Mouse (Mus musculus) gastrocnemius, postnatal 25 days (tissue): ENCODE data around the gene Kif5a. TPM values are rescaled to one million over a fixed set of nuclear protein-coding genes. Genes with fewer than 3 reads are reported as not detected.

Experiments used
- DNase-seq: peaks from one replicate; pipeline ENCODE4 v3.0.0; 2022
- total RNA-seq, 2 experiments: library from RNA; stranded (reverse); gene quantifications; 1 replicate in 1 of 2; 2 replicates in 1 of 2; pipeline ENCODE4 v1.2.3; 2021

Kif5a gene
- total RNA-seq, 2 experiments from 2014 or later: 0.18 to 0.62 TPM

DNA sequence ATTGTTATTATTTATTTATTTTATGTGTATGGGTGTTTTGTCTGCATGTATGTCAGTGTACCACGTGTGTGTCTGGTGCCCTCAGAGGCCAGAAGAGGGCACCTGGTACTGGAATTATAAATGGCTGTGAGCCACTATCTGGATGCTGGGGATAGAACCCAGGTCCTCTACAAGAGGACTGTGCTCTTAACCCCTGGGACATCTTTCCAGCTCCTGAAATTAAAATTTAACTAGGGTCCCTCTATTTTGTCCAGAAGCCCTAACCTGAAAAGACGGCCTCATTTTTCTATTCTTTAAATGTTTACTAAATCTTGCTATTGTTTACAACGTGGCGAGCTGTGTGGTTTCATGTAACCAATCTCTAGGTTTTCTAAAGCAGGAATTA lies 2.6 kb upstream of the Kif5a start:
- no peak for DNase-seq

DNA sequence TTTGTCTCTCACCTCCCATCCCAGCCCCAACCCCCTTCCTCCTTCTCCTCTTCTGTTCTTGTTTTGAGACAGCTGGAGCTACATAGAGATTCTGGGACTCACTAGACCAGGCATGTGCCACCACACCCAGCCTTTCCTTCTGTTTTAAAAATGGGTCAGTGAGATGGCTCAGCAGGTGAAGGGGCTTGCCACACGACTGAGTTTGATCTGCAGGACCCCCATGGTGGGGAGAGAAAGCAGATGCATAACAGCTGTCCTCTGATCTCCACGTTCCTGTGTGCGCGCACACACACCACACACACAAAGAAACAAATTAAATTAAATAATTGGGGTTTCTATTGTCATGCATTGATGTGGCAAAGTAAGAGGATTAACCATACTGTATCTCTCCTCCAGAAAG lies 1.8 kb upstream of the Kif5a start:
- no peak for DNase-seq

GRCm38 (mm10) chr10:127264336-127264735 lies 1.2 kb upstream of the Kif5a start:
- no peak for DNase-seq

- DNase-seq: no peak
These were observed 483 bp upstream of the Kif5a start for GRCm38 (mm10) chr10:127263631-127264030.

DNA sequence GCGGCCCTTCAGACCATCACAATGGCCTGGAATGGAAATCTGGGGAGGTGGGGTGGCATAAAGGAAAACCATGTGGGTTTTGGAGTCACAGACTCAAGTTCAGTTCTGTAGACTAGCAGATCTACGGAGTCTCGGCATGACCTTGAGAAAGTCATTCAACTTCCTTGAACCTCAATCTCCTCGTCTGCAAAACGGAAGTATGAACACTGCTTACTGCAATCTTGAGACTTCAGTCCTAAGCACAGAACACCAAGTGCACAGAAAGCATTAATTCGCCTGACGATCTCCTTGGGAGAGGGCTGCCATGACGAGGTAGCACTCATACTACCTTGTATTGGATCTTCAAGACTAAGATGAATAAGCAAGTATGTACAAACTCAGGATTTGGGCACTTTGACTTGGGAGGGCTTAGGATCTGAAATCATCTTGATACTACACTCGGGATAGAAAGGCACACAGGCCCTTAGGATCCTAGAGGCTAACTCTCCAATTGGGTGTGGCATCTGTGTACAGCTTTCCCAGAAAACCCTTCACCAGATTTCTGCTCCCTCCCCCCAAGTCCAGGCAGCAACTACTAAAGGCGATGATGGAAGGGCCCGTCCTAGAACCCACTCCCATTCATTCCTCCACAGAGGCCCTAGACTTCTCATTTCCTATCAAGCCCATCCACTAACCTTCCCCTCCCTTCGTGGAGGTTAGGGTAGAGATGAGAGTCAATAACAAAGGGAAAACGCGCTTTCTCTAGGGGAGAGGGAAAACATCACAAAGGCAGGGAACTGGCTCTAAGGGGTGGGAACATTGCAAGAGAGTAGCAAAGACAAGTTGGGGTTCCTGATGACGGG lies 1.2 kb downstream of the Kif5a start:
- no peak for DNase-seq

GRCm38 (mm10) chr10:127258489-127258888 lies 4.7 kb downstream of the Kif5a start:
- no peak for DNase-seq

DNA sequence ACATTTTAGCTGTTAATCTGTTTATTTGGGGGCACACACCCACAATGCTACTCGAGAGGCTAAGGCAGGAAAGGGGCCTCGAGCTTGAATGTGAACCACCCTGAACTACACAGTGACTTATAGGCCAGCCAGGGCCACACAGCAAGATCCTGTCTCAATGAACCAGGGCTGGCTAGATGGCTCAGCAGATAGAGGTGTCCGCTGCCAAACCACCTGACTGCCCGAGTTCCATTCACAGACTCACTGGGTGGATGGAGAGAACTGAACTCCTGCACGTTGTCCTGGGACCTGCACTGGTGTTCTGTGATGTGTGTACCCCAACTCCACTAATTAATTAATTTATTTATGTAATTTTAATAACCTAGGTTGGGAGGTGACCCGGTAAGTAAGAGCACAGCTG lies 5.4 kb downstream of the Kif5a start:
- no peak for DNase-seq

DNA sequence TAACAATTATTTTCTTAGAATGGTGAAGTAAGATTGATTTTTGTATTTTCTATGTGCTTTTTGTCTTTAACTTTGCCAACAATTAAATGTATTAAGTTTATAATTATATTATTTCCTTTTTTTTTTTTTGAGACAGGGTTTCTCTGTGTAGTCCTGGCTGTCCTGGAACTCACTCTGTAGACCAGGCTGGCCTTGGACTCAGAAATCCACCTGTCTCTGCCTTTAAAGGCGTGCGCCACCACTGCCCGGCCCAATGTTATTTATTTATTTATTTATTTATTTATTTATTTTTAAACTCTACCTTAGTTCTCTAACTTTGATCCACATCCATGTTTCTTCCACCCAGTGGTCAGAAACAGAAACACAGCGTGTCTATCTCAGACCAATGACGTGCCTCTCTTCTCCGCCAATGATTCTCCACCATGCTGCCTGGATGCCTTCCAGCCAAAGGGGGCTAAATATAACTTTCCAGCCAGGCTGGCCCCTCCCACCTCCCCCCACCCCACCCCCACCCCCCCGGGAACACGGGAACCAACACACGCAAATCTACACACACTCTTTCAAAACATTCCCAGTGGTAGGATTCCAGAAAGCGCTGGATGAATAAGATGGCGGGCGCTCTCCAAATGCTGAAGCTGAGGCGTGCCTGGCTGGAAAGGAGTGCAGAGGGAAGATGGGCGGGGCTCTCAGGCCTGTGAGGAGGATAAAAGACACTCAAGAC lies 7.4 kb downstream of the Kif5a start:
- no peak for DNase-seq

- DNase-seq: no peak
These were observed 12.3 kb downstream of the Kif5a start for GRCm38 (mm10) chr10:127250810-127251209.

DNA sequence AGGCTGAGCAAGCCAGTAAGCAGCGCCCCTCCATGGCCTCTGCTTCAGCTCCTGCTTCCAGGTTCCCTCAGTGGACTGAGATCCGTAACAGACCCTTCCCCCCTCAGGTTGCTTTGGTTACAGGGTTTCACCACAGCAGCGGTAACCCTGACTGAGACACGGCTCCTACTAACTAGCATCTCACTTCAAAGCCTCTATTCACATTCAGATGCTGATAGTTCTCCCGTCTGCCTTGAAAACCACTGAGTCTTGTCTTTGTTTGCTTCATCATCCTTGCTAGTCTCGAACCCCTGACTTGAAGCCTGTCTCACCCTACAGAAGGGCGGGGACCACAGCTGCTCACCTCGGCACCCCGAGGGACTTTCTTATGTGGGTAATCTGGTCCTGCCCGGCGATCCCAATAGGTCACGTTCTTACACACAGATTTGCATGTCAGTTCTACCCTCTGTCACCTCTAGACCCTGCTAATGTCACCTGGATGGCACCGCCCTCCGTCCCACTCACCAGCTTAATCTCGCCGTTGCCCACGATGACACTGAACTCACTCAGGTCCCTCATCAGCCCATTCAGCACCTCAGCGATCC lies 24.8 kb downstream of the Kif5a start:
- no peak for DNase-seq

GRCm38 (mm10) chr10:127236541-127236940 lies 26.6 kb downstream of the Kif5a start:
- DNase-seq: no peak

GRCm38 (mm10) chr10:127233141-127233540 lies 30.0 kb downstream of the Kif5a start:
- DNase-seq: no peak

- no peak for DNase-seq
These were observed 31.4 kb downstream of the Kif5a start for GRCm38 (mm10) chr10:127231741-127232140.

GRCm38 (mm10) chr10:127230693-127231092 lies 32.5 kb downstream of the Kif5a start:
- no peak for DNase-seq

- no peak for DNase-seq
These were observed 34.3 kb downstream of the Kif5a start for GRCm38 (mm10) chr10:127228897-127229296.

- no peak for DNase-seq
These were observed 36.0 kb downstream of the Kif5a start for GRCm38 (mm10) chr10:127227163-127227562.

GRCm38 (mm10) chr10:127226318-127226895 lies 36.7 kb downstream of the Kif5a start:
- no peak for DNase-seq

- no peak for DNase-seq
These were observed 37.4 kb downstream of the Kif5a start for GRCm38 (mm10) chr10:127225732-127226131.

DNA sequence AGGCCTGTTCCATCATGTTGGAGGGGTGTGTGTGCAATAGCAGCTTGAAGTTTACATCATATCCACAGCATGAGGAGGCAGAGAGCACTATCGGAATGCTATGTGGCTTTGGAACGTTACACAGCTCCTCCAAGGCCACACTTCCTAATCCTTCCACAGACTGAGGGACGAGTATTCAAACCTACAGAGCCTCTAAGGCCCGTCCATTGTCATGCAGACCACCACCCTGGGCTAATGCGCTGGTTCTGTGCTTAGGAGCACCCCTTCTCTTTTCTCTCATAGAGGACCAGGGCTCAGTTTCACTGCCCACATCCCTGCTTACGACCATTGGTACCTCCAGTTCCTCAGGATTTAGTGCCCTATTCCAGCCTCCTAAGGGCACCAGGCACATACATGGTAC lies 37.9 kb downstream of the Kif5a start:
- no peak for DNase-seq

GRCm38 (mm10) chr10:127218339-127218738 lies 44.8 kb downstream of the Kif5a start:
- DNase-seq: no peak

DNA sequence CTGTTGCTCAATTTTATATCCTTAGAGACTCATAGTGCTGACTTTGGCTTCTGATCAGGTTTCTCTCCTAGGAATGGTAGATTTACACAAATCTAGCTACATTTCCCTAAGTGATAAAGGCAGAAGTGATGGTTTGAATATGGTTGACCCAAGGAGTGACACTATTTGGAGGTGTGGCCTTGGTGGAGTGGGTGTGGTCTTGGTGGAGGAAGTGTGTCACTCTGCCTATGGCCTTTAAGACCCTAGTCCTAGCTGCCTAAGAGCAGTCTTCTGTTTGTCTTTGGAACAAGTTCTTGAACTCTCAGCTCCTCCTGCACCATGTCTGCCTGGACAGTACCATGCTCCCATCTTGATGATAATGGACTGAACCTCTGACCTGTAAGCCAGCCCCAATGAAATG lies 46.0 kb downstream of the Kif5a start:
- no peak for DNase-seq

- DNase-seq: no peak
These were observed 46.7 kb downstream of the Kif5a start for GRCm38 (mm10) chr10:127216456-127216855.

DNA sequence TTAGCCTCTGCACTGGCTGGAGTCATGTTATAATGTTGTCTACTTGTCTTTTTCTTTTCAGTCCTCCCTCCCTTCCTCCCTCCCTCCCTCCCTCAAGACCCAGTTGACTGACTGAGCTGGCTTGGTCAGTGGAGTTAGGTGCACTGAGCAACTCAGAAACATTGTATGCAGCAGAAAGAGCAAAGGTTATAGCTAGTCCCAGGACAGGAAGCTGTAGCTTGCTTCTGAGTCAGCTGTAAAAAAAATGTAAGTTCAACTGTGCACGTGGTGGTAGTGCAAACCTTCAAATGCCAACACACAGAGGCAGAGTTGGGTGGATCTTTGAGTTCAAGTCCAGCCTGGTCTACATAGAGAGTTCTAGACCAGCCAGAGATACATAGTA lies 48.7 kb downstream of the Kif5a start:
- no peak for DNase-seq
